Mouse (Mus musculus) stomach, postnatal 0 days (tissue): ENCODE results near the gene Rnft2. TPM values are rescaled to one million over a fixed set of nuclear protein-coding genes. Genes with fewer than 3 reads are reported as not detected.

Experiments
- ATAC-seq: fragments of 200-750 bp; cut with Nextera tagmentation; 2 replicates; pipeline ENCODE4 v1.8.0; 2017; ENCODE audit not compliant: low FRiP score, low TSS enrichment
- DNase-seq: peaks from one replicate; pipeline ENCODE4 v3.0.0-alpha.2; 2016; ENCODE audit warnings: low spot score
- H3K27ac ChIP-seq: fragments of 300-500 bp; sonication (generic); replicated peaks from 2 replicates; pipeline ENCODE4 v1.5.1; 2014; ENCODE audit warnings: mild to moderate bottlenecking, control low read depth
- H3K27me3 ChIP-seq: fragments of 300-500 bp; sonication (generic); 2 replicates; pipeline ENCODE4 v1.6.1; 2014; ENCODE audit warnings: low read length; ENCODE audit not compliant: control insufficient read depth, insufficient read depth
- H3K36me3 ChIP-seq: fragments of 300-500 bp; sonication (generic); 2 replicates; pipeline ENCODE4 v1.6.1; 2014; ENCODE audit warnings: low read length, mixed read lengths; ENCODE audit not compliant: control insufficient read depth, insufficient read depth
- H3K4me1 ChIP-seq: fragments of 300-500 bp; sonication (generic); replicated peaks from 2 replicates; pipeline ENCODE4 v1.6.1; 2014; ENCODE audit warnings: antibody characterized with exemption; ENCODE audit not compliant: control insufficient read depth, insufficient read depth
- H3K4me2 ChIP-seq: fragments of 300-500 bp; sonication (generic); replicated peaks from 2 replicates; pipeline ENCODE4 v1.6.1; 2014; ENCODE audit warnings: low read depth, mild to moderate bottlenecking, control low read depth, moderate library complexity
- H3K4me3 ChIP-seq: fragments of 300-500 bp; sonication (generic); 2 replicates; pipeline ENCODE4 v1.5.1; 2014; ENCODE audit warnings: low read depth, low read length, control low read depth
- H3K9ac ChIP-seq: fragments of 300-500 bp; sonication (generic); 2 replicates; pipeline ENCODE4 v1.6.1; 2014; ENCODE audit warnings: mild to moderate bottlenecking, low read length, control low read depth, mixed read lengths
- H3K9me3 ChIP-seq: fragments of 300-500 bp; sonication (generic); 2 replicates; pipeline ENCODE4 v1.6.1; 2016; ENCODE audit warnings: low read length; ENCODE audit not compliant: control insufficient read depth
- CTCF ChIP-seq: IDR thresholded peaks from 2 replicates; pipeline ENCODE4 v1.5.1; 2016; ENCODE audit warnings: antibody characterized with exemption, low read depth, mild to moderate bottlenecking, moderate library complexity
- EP300 ChIP-seq: optimal IDR thresholded peaks from 2 replicates; pipeline ENCODE3; 2016; ENCODE audit warnings: antibody characterized with exemption
- WGBS: fragments of 180-500 bp; shearing (Covaris S2); extraction: QIAGEN DNeasy Blood & Tissue Kit; methylation state at CpG from one replicate; pipeline ENCODE4 v1.1.7; 2014; 5-methylcytosine and 5-hydroxymethylcytosine counted together
- polyA plus RNA-seq: library from polyadenylated mRNA; unstranded; fragments of >200 nt; fragmentation: Nextera tagmentation; extraction: Ambion mirVana; gene quantifications from 2 replicates; pipeline ENCODE4 v1.2.1, GENCODE M21; 2015

Rnft2 gene
- 0.40 and 0.62 TPM in 2 replicates for polyA plus RNA-seq

DNA sequence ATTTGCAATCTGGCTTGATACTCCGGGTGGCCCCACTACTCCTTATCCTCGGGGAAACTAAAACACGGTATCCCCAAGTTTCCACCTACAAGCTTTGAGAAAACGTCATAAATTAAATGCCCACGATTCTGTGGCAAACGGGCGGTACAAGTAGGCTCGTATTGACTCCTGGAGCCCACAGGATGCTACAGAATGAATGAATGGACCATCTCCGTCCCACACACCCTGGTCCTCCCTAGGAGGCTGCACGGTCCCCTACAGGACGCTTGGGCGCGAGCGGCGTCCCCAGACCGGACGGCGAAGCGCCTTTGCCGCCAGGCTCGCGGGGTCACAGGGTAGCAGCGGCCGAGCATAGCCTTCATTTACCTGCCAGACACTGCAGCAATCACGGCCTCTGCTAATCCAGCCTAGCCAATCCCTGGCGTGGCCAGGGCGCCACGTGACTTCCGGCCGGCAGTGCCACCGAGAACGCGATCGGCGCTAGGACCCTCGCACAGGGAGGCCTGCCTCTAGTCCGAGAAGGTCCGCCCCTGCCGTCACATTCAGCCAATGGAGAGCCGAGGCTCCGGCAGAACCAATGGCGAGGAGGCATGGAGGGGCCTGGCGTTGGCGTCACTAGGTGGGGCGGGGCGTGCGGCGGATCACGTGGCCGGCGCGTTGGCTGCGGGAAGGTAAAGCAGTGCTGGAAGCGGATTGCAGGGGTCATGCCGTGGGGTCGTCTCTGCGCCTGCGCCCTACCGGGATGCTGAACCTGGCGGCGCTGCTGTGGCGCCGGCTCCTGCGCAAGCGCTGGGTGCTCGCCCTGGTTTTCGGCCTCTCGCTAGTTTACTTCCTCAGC lies at the start of gene Rnft2, which contains the start of gene 2410131K14Rik:
TSS of gene Rnft2 (minus strand) at position 511 of the 838 bp plus-strand sequence.
TSS of gene 2410131K14Rik (plus strand) at position 622 of the 838 bp plus-strand sequence.
- peak; percentile 100 for ATAC-seq
- Histone ChIP-seq H3K9ac (peak within 1 kb of the TSS; percentile 77), H3K4me1 (0 out of 2 replicates have a peak, but pooled peaks cover 2% of the 10 kb centered on the region), H3K4me3 (peak within 1 kb of the TSS; percentile 70), H3K36me3 (no peaks in the 10 kb centered on the region), H3K27ac (peak within 1 kb of the TSS; percentile 69), H3K4me2 (peak within 1 kb of the TSS; percentile 91), H3K9me3 (no peaks in the 10 kb centered on the region), H3K27me3 (no peaks in the 10 kb centered on the region)
- under 1% methylated on average over 66 of the region's 68 CpGs for WGBS
- TF ChIP-seq EP300 (no peak), CTCF (no peak; the same call in 1 of the 2 replicates)
- DNase-seq, result peak; percentile 100

DNA sequence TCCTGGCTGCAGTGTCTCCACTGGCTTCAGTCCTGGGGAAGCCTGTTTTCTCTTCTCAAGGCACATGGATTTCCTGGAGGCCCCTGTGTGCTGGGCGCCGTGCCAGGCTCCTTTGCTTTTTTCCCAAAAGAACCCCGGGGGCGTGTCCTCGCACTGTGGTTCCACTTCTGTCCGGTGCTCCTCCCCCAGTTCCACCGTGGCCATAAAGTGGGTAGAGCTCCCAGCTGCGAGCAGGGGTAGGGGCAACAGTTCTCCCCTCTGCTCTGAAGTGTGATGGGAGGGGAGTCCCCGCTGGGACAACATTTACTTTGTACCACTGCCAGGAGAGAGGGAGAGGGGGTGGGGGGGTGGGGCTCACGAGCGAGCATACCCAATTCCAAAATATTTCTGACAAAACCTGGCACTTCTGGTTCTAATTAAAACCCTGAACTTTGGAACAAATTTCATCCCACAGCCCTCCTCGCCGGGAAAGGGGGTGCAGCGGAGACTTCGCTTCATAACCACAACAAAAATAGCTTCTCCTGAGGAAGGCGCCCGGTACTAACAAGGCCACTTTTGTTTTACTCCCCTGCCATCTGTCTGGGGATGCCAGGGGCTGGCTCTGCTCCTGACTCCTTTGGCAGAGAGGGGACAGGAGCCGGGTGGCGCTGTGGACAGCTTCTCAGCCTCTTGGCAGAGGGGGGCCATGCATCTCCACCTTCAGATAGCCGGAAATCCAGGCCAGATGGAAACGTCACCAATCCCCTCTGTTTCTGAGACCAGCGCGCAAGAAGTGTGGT lies 49.4 kb upstream of the Rnft2 start:
- peak overlapping the region; percentile 24; the same call in 1 of the 2 replicates for H3K4me3 ChIP-seq
- TF ChIP-seq EP300 (no peak), CTCF (peak; percentile 18; the same call in 1 of the 2 replicates)
- H3K27ac ChIP-seq, result peak overlapping the region; percentile 75
- H3K4me2 ChIP-seq, result peak overlapping the region; percentile 47
- ATAC-seq (peak; percentile 73), DNase-seq (peak; percentile 88)
- H3K4me1 ChIP-seq, result peaks cover 2% of the 10 kb centered on the region; the same call in 1 of the 2 replicates
- 13% methylated on average over 23 of the region's 23 CpGs for WGBS
- no peak overlapping the region for H3K9ac ChIP-seq
- no peaks in the 10 kb centered on the region for H3K27me3 ChIP-seq
- H3K9me3 ChIP-seq, result no peaks in the 10 kb centered on the region
- H3K36me3 ChIP-seq, result no peaks in the 10 kb centered on the region

DNA sequence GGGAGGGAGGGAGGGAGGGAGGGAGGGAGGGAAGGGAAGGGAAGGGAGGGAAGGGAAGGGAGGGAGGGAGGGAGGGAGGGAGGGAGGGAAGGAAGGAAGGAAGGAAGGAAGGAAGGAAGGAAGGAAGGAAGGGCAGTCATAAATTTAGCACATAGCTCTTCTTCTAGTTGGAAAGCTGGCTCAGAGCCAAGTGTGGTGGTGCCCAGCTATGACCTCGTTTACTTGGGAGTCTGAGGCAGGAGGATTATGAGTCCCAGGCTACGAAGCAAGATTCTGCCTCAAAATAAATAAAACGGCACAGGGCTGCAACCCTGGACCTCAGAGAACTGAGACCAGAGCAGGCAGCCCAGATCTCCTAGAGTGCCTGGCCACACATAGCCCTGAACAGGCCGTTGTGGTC lies 47.6 kb upstream of the Rnft2 start:
- DNase-seq (no peak), ATAC-seq (no peak)
- H3K9me3 ChIP-seq, result no peaks in the 10 kb centered on the region
- no peak overlapping the region for H3K4me2 ChIP-seq
- no peak overlapping the region for H3K27ac ChIP-seq
- TF ChIP-seq CTCF (no peak), EP300 (no peak)
- H3K9ac ChIP-seq, result no peak overlapping the region
- peaks cover 2% of the 10 kb centered on the region; the same call in 1 of the 2 replicates for H3K4me1 ChIP-seq
- no peaks in the 10 kb centered on the region for H3K36me3 ChIP-seq
- no peaks in the 10 kb centered on the region for H3K27me3 ChIP-seq
- WGBS, result 53% methylated on average over 4 of the region's 4 CpGs
- no peak overlapping the region for H3K4me3 ChIP-seq

DNA sequence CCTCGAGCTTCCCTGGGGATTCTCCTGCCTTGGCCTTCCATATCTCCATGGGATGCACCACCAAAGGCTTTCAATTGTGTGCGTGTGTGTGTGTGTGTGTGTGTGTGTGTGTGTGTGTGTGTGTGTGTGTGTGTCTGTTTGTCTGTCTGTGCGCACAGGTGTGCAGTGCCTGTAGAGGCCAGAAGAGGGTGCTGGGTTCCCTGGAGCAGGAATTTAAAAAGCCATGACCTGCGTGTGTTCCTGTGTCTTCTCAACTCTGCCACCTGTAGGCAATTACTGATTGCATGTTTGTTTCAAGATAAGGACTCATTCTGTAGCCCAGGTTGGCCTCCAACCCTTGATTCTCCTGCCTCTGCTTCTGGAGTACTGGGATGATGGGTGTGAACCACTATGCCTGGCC lies 46.5 kb upstream of the Rnft2 start:
- no peaks in the 10 kb centered on the region for H3K9me3 ChIP-seq
- no peak for ATAC-seq
- DNase-seq, result no peak
- TF ChIP-seq CTCF (peak; percentile 27; the same call in 1 of the 2 replicates), EP300 (no peak)
- H3K36me3 ChIP-seq, result no peaks in the 10 kb centered on the region
- H3K9ac ChIP-seq, result no peak overlapping the region
- no peak overlapping the region for H3K27ac ChIP-seq
- H3K4me2 ChIP-seq, result no peak overlapping the region
- no peak overlapping the region for H3K4me3 ChIP-seq
- no peaks in the 10 kb centered on the region for H3K27me3 ChIP-seq
- 87% methylated on average over 4 of the region's 4 CpGs for WGBS
- peaks cover 2% of the 10 kb centered on the region; the same call in 1 of the 2 replicates for H3K4me1 ChIP-seq

DNA sequence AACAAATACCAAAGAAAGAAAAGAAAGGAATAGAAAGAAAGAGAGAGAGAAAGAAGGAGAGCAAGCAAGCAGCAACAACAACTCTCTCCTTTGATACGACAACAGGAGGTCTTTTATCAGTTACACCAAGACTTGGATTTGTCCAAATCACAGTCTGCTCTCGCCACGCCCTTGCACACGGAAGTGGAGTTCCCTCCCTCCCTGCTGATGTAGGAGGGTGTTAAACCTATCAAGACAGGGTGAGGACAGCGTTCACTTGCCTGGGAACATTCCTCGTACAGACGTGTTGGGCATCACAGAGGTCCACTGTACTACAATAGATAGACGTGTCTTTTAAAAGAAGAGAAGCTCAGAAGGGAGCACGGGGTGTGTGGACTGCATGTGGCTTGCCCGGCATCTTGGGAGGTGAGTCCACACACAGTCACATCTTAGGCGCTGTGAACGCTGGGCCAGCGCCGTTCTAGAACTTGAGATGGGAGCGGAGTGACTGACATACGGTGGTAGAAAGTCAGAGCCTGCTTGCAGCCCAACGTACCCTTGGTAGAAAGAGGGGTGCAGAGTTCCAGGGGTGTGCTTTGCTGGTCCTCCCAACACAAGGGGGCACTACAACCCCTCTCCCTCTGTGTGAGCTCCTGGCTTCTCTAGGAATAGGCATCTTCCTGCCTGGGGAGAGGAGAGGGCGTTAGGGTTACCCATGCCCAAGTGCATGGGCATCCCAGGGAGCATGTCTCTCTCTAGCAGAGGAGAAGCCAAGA lies 33.0 kb upstream of the Rnft2 start:
- no peak for DNase-seq
- Histone ChIP-seq H3K4me3 (no peak overlapping the region), H3K27me3 (no peaks in the 10 kb centered on the region), H3K27ac (no peak overlapping the region), H3K9me3 (no peaks in the 10 kb centered on the region), H3K4me2 (no peak overlapping the region), H3K4me1 (0 out of 2 replicates have a peak, but pooled peaks cover 4% of the 10 kb centered on the region), H3K9ac (no peak overlapping the region), H3K36me3 (no peaks in the 10 kb centered on the region)
- no peak for ATAC-seq
- 75% methylated on average over 18 of the region's 18 CpGs for WGBS
- TF ChIP-seq EP300 (no peak), CTCF (peak; percentile 31; the same call in 1 of the 2 replicates)
